Mouse (Mus musculus): ENCODE data around the gene Rbm15. TPM values are rescaled to one million over a fixed set of nuclear protein-coding genes. Genes with fewer than 3 reads are reported as not detected.
A peak's percentile ranks its signal among the peaks of the same experiment; 100 is the strongest.
"Not testable (repeated sequence)": the region's sequence is repeated elsewhere in the genome, so short reads cannot be mapped to it uniquely, and the experiment has no call there.

The Rbm15 gene
- polyA plus RNA-seq, 1 experiment from 2014 or later = 12.3 TPM

DNA sequence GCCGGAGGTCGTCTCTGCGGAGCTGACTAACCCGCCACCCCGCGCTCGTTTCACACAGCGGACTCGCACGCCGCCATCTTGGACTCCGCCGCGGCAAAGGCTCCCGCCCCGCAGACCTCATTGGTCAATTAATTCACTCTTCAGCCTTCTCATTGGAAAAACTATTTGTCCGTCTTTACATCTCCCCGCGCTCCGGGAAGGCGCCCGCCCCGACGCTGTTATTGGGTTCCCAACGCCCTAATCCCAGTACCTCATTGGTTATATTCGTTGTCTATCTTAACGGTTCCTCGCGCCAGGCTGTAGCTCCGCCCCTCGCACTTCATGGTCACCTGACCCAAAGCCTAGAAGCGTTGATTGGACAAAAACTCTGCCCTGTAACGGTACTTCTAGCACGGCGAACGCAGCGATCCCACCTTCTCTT lies 503 bp downstream of the Rbm15 start:
- WGBS = under 1% methylated on average over 37 of the region's 37 CpGs
- no peaks in the 10 kb centered on the region for H3K9me3 ChIP-seq (replicated peaks; ENCODE audit: control insufficient read depth, low read length)
- H3K36me3 ChIP-seq (ENCODE audit: control insufficient read depth, insufficient read depth, low read length) = no peaks in the 10 kb centered on the region
- peak overlapping the region; percentile 99 for H3K4me3 ChIP-seq (replicated peaks; ENCODE audit: low read length)
- ATAC-seq (ENCODE audit: insufficient read depth, low FRiP score) = peak; percentile 96
- H3K4me2 ChIP-seq (ENCODE audit: low read depth, low read length) = peak overlapping the region; percentile 29; the same call in 1 of the 2 replicates
- no peaks in the 10 kb centered on the region for H3K27me3 ChIP-seq (ENCODE audit: control insufficient read depth, insufficient read depth, low read length)
- peaks cover 19% of the 10 kb centered on the region for H3K4me1 ChIP-seq (ENCODE audit: control insufficient read depth, insufficient read depth, low read length)
- H3K27ac ChIP-seq (ENCODE audit: low read length) = peak overlapping the region; percentile 98
- H3K9ac ChIP-seq (ENCODE audit: low read length) = peak overlapping the region; percentile 93

DNA sequence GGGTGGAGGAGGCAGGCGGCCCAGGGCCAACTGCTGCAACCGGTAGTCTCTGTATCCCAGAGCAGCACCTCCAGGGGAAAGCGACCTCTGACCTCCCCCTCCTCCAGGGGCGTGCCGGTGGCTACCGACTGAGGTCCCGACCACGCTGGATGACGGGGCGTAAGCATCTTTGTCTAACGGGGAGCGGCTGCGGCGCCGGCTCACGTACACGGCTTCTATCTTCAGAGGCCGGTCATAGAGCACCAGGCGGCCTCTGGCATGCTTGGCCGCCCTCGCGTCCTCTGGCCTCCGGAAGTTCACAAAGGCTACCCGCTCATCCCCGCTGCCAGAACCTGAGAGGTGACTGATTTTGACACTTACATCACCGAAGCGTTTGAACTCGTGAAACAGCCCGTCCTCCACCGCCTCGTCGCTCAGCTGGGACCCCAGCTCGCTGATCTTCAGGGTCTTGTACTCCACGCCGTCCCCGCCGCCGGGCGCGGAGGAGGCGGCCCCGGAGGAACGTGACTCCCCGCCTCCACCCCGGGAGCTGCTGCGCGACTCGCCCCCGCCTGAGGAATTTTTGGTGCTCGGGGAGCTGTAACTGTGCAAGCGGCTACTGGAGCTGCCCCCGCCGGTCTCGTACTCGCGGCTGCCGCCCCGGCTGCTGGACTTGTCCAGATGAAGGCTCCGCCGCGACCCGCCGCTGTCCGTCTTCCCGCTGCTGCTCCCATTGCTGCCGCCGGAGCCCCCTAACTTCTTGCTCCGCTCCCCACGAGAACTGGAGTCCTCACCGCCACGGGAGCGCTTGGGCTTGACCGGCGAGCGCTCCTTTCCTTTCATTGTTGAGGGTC lies 1.1 kb downstream of the Rbm15 start:
- under 1% methylated on average over 75 of the region's 75 CpGs for WGBS
- ATAC-seq (ENCODE audit: insufficient read depth, low FRiP score) = no peak
- Histone ChIP-seq H3K36me3 (ENCODE audit: control insufficient read depth, insufficient read depth, low read length) (no peaks in the 10 kb centered on the region), H3K4me3 (replicated peaks; ENCODE audit: low read length) (peak overlapping the region; percentile 99), H3K4me1 (ENCODE audit: control insufficient read depth, insufficient read depth, low read length) (peaks cover 19% of the 10 kb centered on the region), H3K27ac (ENCODE audit: low read length) (peak overlapping the region; percentile 94), H3K4me2 (ENCODE audit: low read depth, low read length) (peak overlapping the region; percentile 83), H3K27me3 (ENCODE audit: control insufficient read depth, insufficient read depth, low read length) (no peaks in the 10 kb centered on the region), H3K9me3 (replicated peaks; ENCODE audit: control insufficient read depth, low read length) (no peaks in the 10 kb centered on the region), H3K9ac (ENCODE audit: low read length) (peak overlapping the region; percentile 90)

DNA sequence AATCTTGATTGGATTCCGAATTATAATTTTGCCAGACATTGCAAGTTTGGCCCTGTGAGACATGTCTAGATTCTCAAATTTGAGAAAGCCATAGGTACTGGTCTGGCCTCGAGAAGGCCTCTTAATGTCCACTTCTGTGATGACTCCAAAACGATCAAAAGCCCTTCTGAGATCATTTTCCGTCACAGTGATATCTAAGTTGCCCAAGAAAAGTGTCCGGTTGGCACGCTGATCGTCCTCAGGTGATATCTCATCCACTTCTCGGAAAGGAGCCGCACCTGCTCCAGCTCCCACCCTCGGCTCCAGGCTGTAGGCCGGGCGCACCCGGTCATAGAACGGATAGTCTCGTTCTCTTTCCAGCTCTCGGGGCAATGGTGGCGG lies 1.7 kb downstream of the Rbm15 start:
- Histone ChIP-seq H3K27ac (ENCODE audit: low read length) (0 out of 2 replicates have a peak overlapping the region, but pooled peaks have one; percentile 94), H3K4me2 (ENCODE audit: low read depth, low read length) (peak overlapping the region; percentile 83), H3K9ac (ENCODE audit: low read length) (peak overlapping the region; percentile 90), H3K4me1 (ENCODE audit: control insufficient read depth, insufficient read depth, low read length) (peaks cover 19% of the 10 kb centered on the region), H3K27me3 (ENCODE audit: control insufficient read depth, insufficient read depth, low read length) (no peaks in the 10 kb centered on the region), H3K9me3 (replicated peaks; ENCODE audit: control insufficient read depth, low read length) (no peaks in the 10 kb centered on the region), H3K36me3 (ENCODE audit: control insufficient read depth, insufficient read depth, low read length) (no peaks in the 10 kb centered on the region), H3K4me3 (replicated peaks; ENCODE audit: low read length) (peak overlapping the region; percentile 99)
- 13% methylated on average over 17 of the region's 17 CpGs for WGBS
- ATAC-seq (ENCODE audit: insufficient read depth, low FRiP score) = no peak

DNA sequence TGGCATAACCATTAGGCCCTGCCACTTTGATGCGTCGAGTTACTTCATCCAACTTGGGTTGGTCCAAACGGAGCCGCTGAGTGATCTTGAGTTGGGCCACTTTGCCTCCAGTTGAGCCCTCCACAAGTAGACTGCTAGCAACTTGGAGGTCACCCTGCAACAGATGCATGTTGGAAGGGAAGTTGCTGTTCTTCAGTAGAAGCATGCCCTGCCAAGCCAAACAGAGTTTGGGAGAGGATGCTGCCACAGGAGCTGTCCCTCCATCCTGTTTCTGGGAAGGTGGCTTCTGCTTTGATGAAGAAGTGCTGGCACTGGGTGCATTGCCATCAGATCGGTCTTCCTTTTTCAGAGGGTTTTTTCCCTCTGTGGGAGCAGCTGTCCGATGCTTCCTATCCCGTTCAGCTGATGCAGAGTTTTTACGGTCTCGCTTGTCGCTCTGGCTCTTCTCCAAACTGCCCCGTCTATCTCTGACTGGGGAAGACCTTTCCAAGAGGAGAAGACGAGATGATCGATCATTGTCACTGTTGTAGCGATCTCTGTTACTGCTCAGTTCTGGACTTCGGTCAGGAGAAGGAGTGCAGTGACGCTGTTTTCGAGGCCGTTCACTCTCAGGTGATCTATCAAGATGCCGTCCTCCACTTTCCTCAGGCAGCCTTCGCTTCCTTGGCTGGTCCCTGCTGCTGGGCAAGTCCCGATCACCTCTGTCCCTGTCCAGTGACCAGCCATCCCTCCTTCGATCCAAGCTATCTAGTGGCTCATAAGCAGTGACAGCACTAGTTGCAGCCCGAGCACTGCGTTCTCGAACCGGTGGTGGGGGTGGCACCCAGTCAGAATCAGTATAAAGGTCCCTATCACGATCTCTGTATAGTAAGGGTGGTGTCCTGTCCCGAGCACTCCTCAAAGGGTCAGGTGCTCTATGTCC lies 2.7 kb downstream of the Rbm15 start:
- peak overlapping the region; percentile 99 for H3K4me3 ChIP-seq (replicated peaks; ENCODE audit: low read length)
- peaks cover 4% of the 10 kb centered on the region; the same call in 1 of the 2 replicates for H3K36me3 ChIP-seq (ENCODE audit: control insufficient read depth, insufficient read depth, low read length)
- peak overlapping the region; percentile 90 for H3K9ac ChIP-seq (ENCODE audit: low read length)
- H3K4me2 ChIP-seq (ENCODE audit: low read depth, low read length) = peak overlapping the region; percentile 83
- no peak for ATAC-seq (ENCODE audit: insufficient read depth, low FRiP score)
- no peaks in the 10 kb centered on the region for H3K27me3 ChIP-seq (ENCODE audit: control insufficient read depth, insufficient read depth, low read length)
- 45% methylated on average over 28 of the region's 28 CpGs for WGBS
- H3K9me3 ChIP-seq (replicated peaks; ENCODE audit: control insufficient read depth, low read length) = no peaks in the 10 kb centered on the region
- no peak overlapping the region for H3K27ac ChIP-seq (ENCODE audit: low read length)
- peaks cover 19% of the 10 kb centered on the region for H3K4me1 ChIP-seq (ENCODE audit: control insufficient read depth, insufficient read depth, low read length)

DNA sequence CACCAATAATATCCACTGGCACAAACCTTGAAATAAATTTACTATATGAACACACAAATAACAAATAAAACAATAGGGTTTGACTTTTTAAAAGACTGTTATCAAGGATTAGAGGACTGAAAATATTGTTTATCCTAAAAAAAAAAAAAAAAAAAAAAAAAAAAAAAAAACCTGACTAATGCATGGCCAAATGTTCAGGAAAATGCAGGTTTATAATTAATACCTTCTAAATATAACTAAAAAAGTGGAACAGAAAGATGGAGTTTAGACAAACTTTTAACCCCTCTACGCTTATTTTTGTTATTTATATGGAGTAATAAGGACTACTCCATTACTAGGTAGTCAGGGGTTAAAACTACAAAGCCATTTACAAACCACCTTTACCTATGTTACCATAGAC lies 7.0 kb downstream of the Rbm15 start:
- Histone ChIP-seq H3K36me3 (ENCODE audit: control insufficient read depth, insufficient read depth, low read length) (peaks cover 16% of the 10 kb centered on the region), H3K27me3 (ENCODE audit: control insufficient read depth, insufficient read depth, low read length) (no peaks in the 10 kb centered on the region), H3K9me3 (replicated peaks; ENCODE audit: control insufficient read depth, low read length) (no peaks in the 10 kb centered on the region), H3K4me1 (ENCODE audit: control insufficient read depth, insufficient read depth, low read length) (peaks cover 32% of the 10 kb centered on the region), H3K4me2 (ENCODE audit: low read depth, low read length) (no peak overlapping the region), H3K9ac (ENCODE audit: low read length) (no peak overlapping the region), H3K27ac (ENCODE audit: low read length) (no peak overlapping the region), H3K4me3 (replicated peaks; ENCODE audit: low read length) (no peak overlapping the region)
- WGBS = 93% methylated on average over 1 of the region's 1 CpGs
- ATAC-seq (ENCODE audit: insufficient read depth, low FRiP score) = no peak

DNA sequence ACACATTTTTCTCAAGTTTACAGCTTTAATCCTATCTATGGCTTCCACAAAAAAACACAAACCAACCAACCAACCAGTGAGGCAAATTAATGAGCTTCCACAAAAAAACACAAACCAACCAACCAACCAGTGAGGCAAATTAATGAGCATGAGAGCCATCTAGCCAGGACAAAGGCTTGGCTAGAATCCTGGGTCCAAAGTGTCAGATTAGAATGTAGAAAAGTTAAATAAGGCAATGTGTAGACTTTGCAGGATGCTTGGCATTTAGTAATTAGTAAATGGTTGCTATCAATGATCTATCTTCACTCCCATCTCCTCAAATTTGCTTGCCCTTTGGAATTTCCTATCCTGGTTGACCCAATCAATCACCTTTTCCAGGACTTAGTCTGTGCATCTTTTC lies 11.7 kb downstream of the Rbm15 start:
- no peak overlapping the region for H3K4me2 ChIP-seq (ENCODE audit: low read depth, low read length)
- no peak overlapping the region for H3K27ac ChIP-seq (ENCODE audit: low read length)
- no peak for ATAC-seq (ENCODE audit: insufficient read depth, low FRiP score)
- peaks cover 16% of the 10 kb centered on the region for H3K36me3 ChIP-seq (ENCODE audit: control insufficient read depth, insufficient read depth, low read length)
- no peaks in the 10 kb centered on the region for H3K9me3 ChIP-seq (replicated peaks; ENCODE audit: control insufficient read depth, low read length)
- H3K9ac ChIP-seq (ENCODE audit: low read length) = no peak overlapping the region
- peaks cover 17% of the 10 kb centered on the region for H3K4me1 ChIP-seq (ENCODE audit: control insufficient read depth, insufficient read depth, low read length)
- no peaks in the 10 kb centered on the region for H3K27me3 ChIP-seq (ENCODE audit: control insufficient read depth, insufficient read depth, low read length)
- no peak overlapping the region for H3K4me3 ChIP-seq (replicated peaks; ENCODE audit: low read length)

DNA sequence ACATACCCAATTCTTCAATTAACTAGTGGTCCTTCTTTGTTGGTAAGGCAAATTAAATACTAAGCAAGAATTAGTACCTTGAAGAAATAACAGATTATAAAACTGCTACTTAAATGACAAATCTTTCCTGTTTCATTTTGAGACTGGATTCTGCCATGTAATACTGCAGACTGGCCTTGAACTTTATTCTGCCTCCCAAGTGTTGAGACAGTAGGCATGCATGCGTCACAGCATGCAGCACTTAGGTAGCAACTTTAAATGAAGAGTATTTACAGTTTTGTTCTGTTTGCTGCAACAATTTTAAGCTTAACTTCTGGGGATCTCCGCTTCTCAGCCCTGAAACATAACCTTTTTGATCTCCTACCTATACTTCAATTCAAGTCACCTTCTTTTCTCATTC lies 12.3 kb downstream of the Rbm15 start:
- 92% methylated on average over 2 of the region's 2 CpGs for WGBS
- Histone ChIP-seq H3K4me3 (replicated peaks; ENCODE audit: low read length) (no peak overlapping the region), H3K27me3 (ENCODE audit: control insufficient read depth, insufficient read depth, low read length) (no peaks in the 10 kb centered on the region), H3K4me1 (ENCODE audit: control insufficient read depth, insufficient read depth, low read length) (peaks cover 17% of the 10 kb centered on the region), H3K4me2 (ENCODE audit: low read depth, low read length) (no peak overlapping the region), H3K27ac (ENCODE audit: low read length) (no peak overlapping the region), H3K9me3 (replicated peaks; ENCODE audit: control insufficient read depth, low read length) (no peaks in the 10 kb centered on the region), H3K36me3 (ENCODE audit: control insufficient read depth, insufficient read depth, low read length) (peaks cover 16% of the 10 kb centered on the region), H3K9ac (ENCODE audit: low read length) (no peak overlapping the region)
- ATAC-seq (ENCODE audit: insufficient read depth, low FRiP score) = no peak

DNA sequence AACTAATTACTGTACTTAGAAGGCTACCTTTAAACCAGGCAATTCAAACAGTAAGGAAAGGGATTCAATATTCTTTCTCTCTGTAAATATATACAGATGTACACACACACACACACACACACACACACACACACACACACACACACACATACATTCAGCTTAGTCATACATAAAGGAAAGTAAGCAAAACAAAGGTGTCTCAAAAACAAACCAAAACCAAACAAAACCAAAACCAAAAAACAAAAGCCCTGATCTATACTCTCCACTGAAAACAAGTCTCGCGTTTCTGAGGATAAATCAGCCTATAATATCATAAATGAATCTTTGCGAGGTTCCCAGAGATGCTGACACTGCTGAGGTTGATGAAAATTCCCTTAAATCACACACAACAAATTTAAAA lies 16.1 kb downstream of the Rbm15 start:
- H3K9me3 ChIP-seq (replicated peaks; ENCODE audit: control insufficient read depth, low read length) = no peaks in the 10 kb centered on the region
- 82% methylated on average over 3 of the region's 3 CpGs for WGBS

DNA sequence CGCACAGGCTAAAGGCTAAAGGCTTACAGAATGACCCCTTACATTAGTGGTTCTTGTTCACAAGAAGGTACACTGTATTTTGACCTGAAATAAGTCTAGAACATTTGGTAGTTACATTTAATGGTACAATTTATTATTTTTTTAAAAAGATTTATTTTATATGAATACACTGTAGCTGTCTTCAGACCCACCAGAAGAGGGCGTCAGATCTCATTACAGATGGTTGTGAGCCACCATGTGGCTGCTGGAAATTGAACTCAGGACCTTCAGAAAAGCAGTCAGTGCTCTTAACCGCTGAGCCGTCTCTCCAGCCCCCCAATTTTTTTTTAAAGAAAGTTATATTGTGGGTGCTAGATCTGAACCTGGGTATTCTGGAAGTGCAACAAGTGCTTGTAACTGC lies 36.6 kb downstream of the Rbm15 start:
- H3K27me3 ChIP-seq (ENCODE audit: control insufficient read depth, insufficient read depth, low read length); ATAC-seq (ENCODE audit: insufficient read depth, low FRiP score); H3K9me3 ChIP-seq (replicated peaks; ENCODE audit: control insufficient read depth, low read length); H3K27ac ChIP-seq (ENCODE audit: low read length); H3K36me3 ChIP-seq (ENCODE audit: control insufficient read depth, insufficient read depth, low read length); H3K4me1 ChIP-seq (ENCODE audit: control insufficient read depth, insufficient read depth, low read length); H3K4me3 ChIP-seq (replicated peaks; ENCODE audit: low read length); H3K4me2 ChIP-seq (ENCODE audit: low read depth, low read length); H3K9ac ChIP-seq (ENCODE audit: low read length): not testable (repeated sequence)
- 62% methylated on average over 4 of the region's 4 CpGs for WGBS

More for the DNA sequence above, 16.1 kb downstream of the Rbm15 start:
- Histone ChIP-seq H3K27me3 (ENCODE audit: control insufficient read depth, insufficient read depth, low read length) (no peaks in the 10 kb centered on the region), H3K4me2 (ENCODE audit: low read depth, low read length) (no peak overlapping the region), H3K4me3 (replicated peaks; ENCODE audit: low read length) (no peak overlapping the region), H3K4me1 (ENCODE audit: control insufficient read depth, insufficient read depth, low read length) (no peaks in the 10 kb centered on the region; the same call in 1 of the 2 replicates), H3K27ac (ENCODE audit: low read length) (no peak overlapping the region), H3K36me3 (ENCODE audit: control insufficient read depth, insufficient read depth, low read length) (no peaks in the 10 kb centered on the region; the same call in 1 of the 2 replicates), H3K9ac (ENCODE audit: low read length) (no peak overlapping the region)
- ATAC-seq (ENCODE audit: insufficient read depth, low FRiP score) = no peak
